21 mouse cellular contexts compared by ENCODE assay signal in genomic region chr10:80015583-80015982, GRCm38 (mm10). TPM values are rescaled to one million over a fixed set of nuclear protein-coding genes. Genes with fewer than 3 reads are reported as not detected.
DNase-seq lines count a peak whose midpoint lies in the region; ATAC-seq and TF ChIP-seq lines count a peak whose summit lies in the region.
"Had no signal": no experiment of that assay in that cellular context is flagged by ENCODE, and none has a peak within 500 bp of the region (broad histone marks: within the 10 kb centered on the region; RNA-seq: fewer than 3 reads in every experiment).

No protein-coding gene starts in this region.

- H3K27ac ChIP-seq in spleen, adult 2 months (ENCODE audit: insufficient read depth, low read length) = peak overlapping the region; percentile 70; the same call in 1 of the 2 replicates
- no peak overlapping the region for H3K27ac ChIP-seq in midbrain, postnatal 0 days (ENCODE audit: low read depth, low read length)
- H3K27ac ChIP-seq: embryonic facial prominence, embryonic 12.5 days; gastrocnemius, adult 2 months; heart, embryonic 10.5 days; hindbrain, postnatal 0 days; layer of hippocampus, adult 2 months; limb, embryonic 12.5 days; midbrain, embryonic 15.5 days; stomach, postnatal 0 days had no signal

- peak; percentile 92 for DNase-seq in heart, adult 11 months
- no peak for DNase-seq in heart, postnatal 14 days
- DNase-seq in spleen, adult 2 months (ENCODE audit: low read depth in 1 of 2, low spot score in 2 of 2) = no peak
- DNase-seq in spleen, adult 12 weeks (ENCODE audit: low spot score) = no peak
- peak; percentile 62 for DNase-seq in lung, postnatal 10 days
- no peak for DNase-seq in midbrain, postnatal 0 days (ENCODE audit: low spot score)
- DNase-seq in spleen, postnatal 10 days (ENCODE audit: low spot score in 2 of 2) = no peak
- DNase-seq: adrenal gland, adult 8-10 months; cerebellum, adult 18-20 months; cerebellum, postnatal 14 days; gastrocnemius, adult 2 months; kidney, adult 9 months; kidney, postnatal 14 days had no signal

- 90% methylated on average over 10 of the region's 10 CpGs for WGBS in spleen, adult 2 months
- WGBS in midbrain, postnatal 0 days = 85% methylated on average over 10 of the region's 10 CpGs

- no peak overlapping the region for H3K4me2 ChIP-seq in midbrain, postnatal 0 days (ENCODE audit: low read depth, low read length, poor library complexity, severe bottlenecking)
- H3K4me2 ChIP-seq: embryonic facial prominence, embryonic 12.5 days; limb, embryonic 12.5 days; midbrain, embryonic 15.5 days had no signal

- intact Hi-C loops in heart, postnatal 14 days (cut with DNase I) = no loop called here

- no peak for ATAC-seq in midbrain, postnatal 0 days (ENCODE audit: low FRiP score)
- ATAC-seq: hindbrain, postnatal 0 days; midbrain, embryonic 15.5 days had no signal

- no peak overlapping the region for H3K9ac ChIP-seq in midbrain, postnatal 0 days (replicated peaks; ENCODE audit: low read length, poor library complexity, severe bottlenecking)
- H3K9ac ChIP-seq: embryonic facial prominence, embryonic 12.5 days; limb, embryonic 12.5 days; midbrain, embryonic 15.5 days had no signal

- no peak overlapping the region for H3K4me3 ChIP-seq in spleen, adult 2 months (ENCODE audit: extremely low read depth, insufficient read depth, insufficient read length)
- H3K4me3 ChIP-seq in midbrain, postnatal 0 days (ENCODE audit: low read depth, low read length) = no peak overlapping the region
- H3K4me3 ChIP-seq: embryonic facial prominence, embryonic 12.5 days; gastrocnemius, adult 2 months; heart, embryonic 10.5 days; layer of hippocampus, adult 2 months; limb, embryonic 12.5 days; midbrain, embryonic 15.5 days; myocyte had no signal

- peaks cover 31% of the 10 kb centered on the region for H3K36me3 ChIP-seq in spleen, adult 2 months (ENCODE audit: control insufficient read depth, insufficient read depth, low read length)
- H3K36me3 ChIP-seq in midbrain, postnatal 0 days (ENCODE audit: insufficient read depth, low read length) = peaks cover 7% of the 10 kb centered on the region; the same call in 1 of the 2 replicates
- H3K36me3 ChIP-seq: limb, embryonic 12.5 days had no signal

- H3K27me3 ChIP-seq in spleen, adult 2 months (ENCODE audit: control insufficient read depth, insufficient read depth, low read length) = no peaks in the 10 kb centered on the region
- peaks cover 27% of the 10 kb centered on the region for H3K27me3 ChIP-seq in midbrain, postnatal 0 days (ENCODE audit: insufficient read depth, low read length)

- H3K9me3 ChIP-seq in midbrain, postnatal 0 days (ENCODE audit: low read length) = peaks cover 12% of the 10 kb centered on the region

- peaks cover 14% of the 10 kb centered on the region for H3K4me1 ChIP-seq in spleen, adult 2 months (ENCODE audit: control insufficient read depth, insufficient read depth, insufficient read length)
- no peaks in the 10 kb centered on the region for H3K4me1 ChIP-seq in midbrain, postnatal 0 days (ENCODE audit: insufficient read depth, low read length)
- H3K4me1 ChIP-seq: midbrain, embryonic 15.5 days had no signal

- no peak for TF ChIP-seq CTCF in spleen, adult 2 months (IDR thresholded peaks at IDR 0.05; ENCODE audit: extremely low read depth, insufficient read depth, insufficient read length, insufficient replicate concordance)
- no peak for TF ChIP-seq CTCF in midbrain, postnatal 0 days (IDR thresholded peaks at IDR 0.05)

- no peak for TF ChIP-seq POLR2A in spleen, adult 2 months (IDR thresholded peaks at IDR 0.05; ENCODE audit: low read depth, low read length)

RNA-seq across cellular contexts. Expression of gene Arhgap45, which starts 0.9 kb away (rescaled TPM):
- 10 to 100 TPM in 1 of 2 experiments, 1 to 10 TPM in 1; 4.9 to 11.3 TPM for total RNA-seq in heart, postnatal 14 days (2021)
- 492 and 574 TPM in 2 replicates for polyA plus RNA-seq in spleen, adult 2 months (2012; rRNA removed)
- total RNA-seq in midbrain, postnatal 0 days (2014; rRNA removed) = 1.7 and 2.4 TPM in 2 replicates
- 1.2 and 1.6 TPM in 2 replicates for polyA plus RNA-seq in midbrain, postnatal 0 days (2015; fragmentation: Nextera tagmentation; extraction: Ambion mirVana)

RNA-seq across cellular contexts. Expression of gene Abca7, which starts 19.3 kb away (rescaled TPM):
- total RNA-seq in heart, postnatal 14 days (2021) = 1 to 10 TPM; 7.0 to 8.5 TPM
- polyA plus RNA-seq in spleen, adult 2 months (2012; rRNA removed) = 50.4 and 64.5 TPM in 2 replicates
- 9.3 TPM in 2 replicates for total RNA-seq in midbrain, postnatal 0 days (2014; rRNA removed)
- 1.7 and 1.9 TPM in 2 replicates for polyA plus RNA-seq in midbrain, postnatal 0 days (2015; fragmentation: Nextera tagmentation; extraction: Ambion mirVana)

RNA-seq across cellular contexts. Expression of gene Polr2e, which starts 24.0 kb away (rescaled TPM):
- 10 to 100 TPM; 68.6 to 73.5 TPM for total RNA-seq in heart, postnatal 14 days (2021)
- 139 and 182 TPM in 2 replicates for polyA plus RNA-seq in spleen, adult 2 months (2012; rRNA removed)
- total RNA-seq in midbrain, postnatal 0 days (2014; rRNA removed) = 66.4 and 76.0 TPM in 2 replicates
- polyA plus RNA-seq in midbrain, postnatal 0 days (2015; fragmentation: Nextera tagmentation; extraction: Ambion mirVana) = 126 and 135 TPM in 2 replicates

RNA-seq across cellular contexts. Expression of gene Cnn2, which starts 27.2 kb away (rescaled TPM):
- 10 to 100 TPM; 36.2 to 45.9 TPM for total RNA-seq in heart, postnatal 14 days (2021)
- polyA plus RNA-seq in spleen, adult 2 months (2012; rRNA removed) = 297 and 409 TPM in 2 replicates
- total RNA-seq in midbrain, postnatal 0 days (2014; rRNA removed) = 14.8 and 19.5 TPM in 2 replicates
- 12.6 and 12.8 TPM in 2 replicates for polyA plus RNA-seq in midbrain, postnatal 0 days (2015; fragmentation: Nextera tagmentation; extraction: Ambion mirVana)

RNA-seq across cellular contexts. Expression of gene Gpx4, which starts 31.4 kb away (rescaled TPM):
- 100 to 1,000 TPM; 636 to 681 TPM for total RNA-seq in heart, postnatal 14 days (2021)
- polyA plus RNA-seq in spleen, adult 2 months (2012; rRNA removed) = 238 and 259 TPM in 2 replicates
- total RNA-seq in midbrain, postnatal 0 days (2014; rRNA removed) = 350 TPM in 2 replicates
- polyA plus RNA-seq in midbrain, postnatal 0 days (2015; fragmentation: Nextera tagmentation; extraction: Ambion mirVana) = 635 and 741 TPM in 2 replicates

Comparison
In these comparisons a context has a peak if more than half of its experiments do, and no peak if none do; other contexts are left out.
1. DNase-seq: peak in heart, adult 11 months (single experiment) and lung, postnatal 10 days (single experiment); none in heart, postnatal 14 days (0 of 2), spleen, adult 2 months (0 of 2), spleen, adult 12 weeks (single experiment), midbrain, postnatal 0 days (single experiment) and spleen, postnatal 10 days (0 of 2).